Mouse (Mus musculus) ES-E14 (cell line): ENCODE results near the gene Slamf6. TPM values are rescaled to one million over a fixed set of nuclear protein-coding genes. Genes with fewer than 3 reads are reported as not detected.

Source experiments
- DNase-seq: peaks from one replicate; pipeline ENCODE4 v3.0.0-alpha.2; 2013; ENCODE audit warnings: low read depth, low spot score
- H3K27ac ChIP-seq: 2 replicates; pipeline ENCODE4 v1.5.1; 2012; ENCODE audit warnings: low read depth, mild to moderate bottlenecking, low read length, moderate library complexity, mixed read lengths; ENCODE audit not compliant: poor library complexity, insufficient read depth, severe bottlenecking
- H3K36me3 ChIP-seq: 2 replicates; pipeline ENCODE4 v1.6.1; 2012; ENCODE audit warnings: mild to moderate bottlenecking, low read length, moderate library complexity, mixed read lengths; ENCODE audit not compliant: control insufficient read depth, poor library complexity, insufficient read depth, severe bottlenecking
- H3K4me1 ChIP-seq, 2 experiments: fragments of 150-350 bp in 1 of 2; sonication (generic) in 1 of 2; 2 replicates each; pipeline ENCODE4 v1.6.1; 2012; ENCODE audit warnings: low read length in 2 of 2, mild to moderate bottlenecking in 1 of 2, mixed read lengths in 1 of 2; ENCODE audit not compliant: control insufficient read depth in 2 of 2, insufficient read depth in 2 of 2, poor library complexity in 1 of 2
- H3K4me3 ChIP-seq, 2 experiments: fragments of 150-350 bp in 1 of 2; sonication (generic) in 1 of 2; 2 replicates each; pipeline ENCODE4 v1.5.1; 2012; ENCODE audit warnings: low read length in 2 of 2, low read depth in 1 of 2, mild to moderate bottlenecking in 1 of 2, mixed read lengths in 1 of 2; ENCODE audit not compliant: insufficient read depth in 1 of 2, poor library complexity in 1 of 2, severe bottlenecking in 1 of 2
- H3K9ac ChIP-seq: 2 replicates; pipeline ENCODE4 v1.6.1; 2012; ENCODE audit warnings: low read depth, mild to moderate bottlenecking, low read length, mixed read lengths; ENCODE audit not compliant: poor library complexity, insufficient read depth, severe bottlenecking
- H3K9me3 ChIP-seq: fragments of 150-350 bp; sonication (generic); 2 replicates; pipeline ENCODE4 v1.6.1; 2012; ENCODE audit warnings: low read depth, mild to moderate bottlenecking, low read length; ENCODE audit not compliant: control insufficient read depth, insufficient read depth
- CHD2 ChIP-seq: IDR thresholded peaks from 2 replicates; pipeline ENCODE4 v1.6.1; 2014; ENCODE audit warnings: mild to moderate bottlenecking, low read depth, low read length, inconsistent platforms
- HCFC1 ChIP-seq: IDR thresholded peaks from 2 replicates; pipeline ENCODE4 v1.6.1; 2012; ENCODE audit warnings: low read length, inconsistent platforms, borderline replicate concordance; ENCODE audit not compliant: insufficient read depth
- MAFK ChIP-seq: IDR thresholded peaks from 2 replicates; pipeline ENCODE4 v1.6.1; 2014; ENCODE audit warnings: mild to moderate bottlenecking, low read depth, low read length, inconsistent platforms; ENCODE audit not compliant: insufficient read depth
- ZC3H11A ChIP-seq: IDR thresholded peaks from 2 replicates; pipeline ENCODE4 v1.6.1; 2012; ENCODE audit warnings: low read depth, mild to moderate bottlenecking, inconsistent platforms, low read length, borderline replicate concordance
- ZNF384 ChIP-seq: IDR thresholded peaks from 2 replicates; pipeline ENCODE4 v1.6.1; 2012; ENCODE audit warnings: low read depth, low read length, inconsistent platforms
- in situ Hi-C, 2 experiments: fragments of 600-800 bp; cut with MboI; formaldehyde crosslinking; loops; one replicate each; pipeline ENCODE4 v1.15.1; 2025; ENCODE audit warnings: low sequenced_read_pairs in 2 of 2, inconsistent platforms in 1 of 2; ENCODE audit not compliant: unreplicated experiment in 2 of 2
- total RNA-seq: library from RNA; depleted of rRNA; stranded (reverse); fragments of 300-350 nt; gene quantifications from 2 replicates; pipeline ENCODE4 v1.2.3, GENCODE M21; 2012

Gene Slamf6
- total RNA-seq, 1 experiment = 0.31 TPM

DNA sequence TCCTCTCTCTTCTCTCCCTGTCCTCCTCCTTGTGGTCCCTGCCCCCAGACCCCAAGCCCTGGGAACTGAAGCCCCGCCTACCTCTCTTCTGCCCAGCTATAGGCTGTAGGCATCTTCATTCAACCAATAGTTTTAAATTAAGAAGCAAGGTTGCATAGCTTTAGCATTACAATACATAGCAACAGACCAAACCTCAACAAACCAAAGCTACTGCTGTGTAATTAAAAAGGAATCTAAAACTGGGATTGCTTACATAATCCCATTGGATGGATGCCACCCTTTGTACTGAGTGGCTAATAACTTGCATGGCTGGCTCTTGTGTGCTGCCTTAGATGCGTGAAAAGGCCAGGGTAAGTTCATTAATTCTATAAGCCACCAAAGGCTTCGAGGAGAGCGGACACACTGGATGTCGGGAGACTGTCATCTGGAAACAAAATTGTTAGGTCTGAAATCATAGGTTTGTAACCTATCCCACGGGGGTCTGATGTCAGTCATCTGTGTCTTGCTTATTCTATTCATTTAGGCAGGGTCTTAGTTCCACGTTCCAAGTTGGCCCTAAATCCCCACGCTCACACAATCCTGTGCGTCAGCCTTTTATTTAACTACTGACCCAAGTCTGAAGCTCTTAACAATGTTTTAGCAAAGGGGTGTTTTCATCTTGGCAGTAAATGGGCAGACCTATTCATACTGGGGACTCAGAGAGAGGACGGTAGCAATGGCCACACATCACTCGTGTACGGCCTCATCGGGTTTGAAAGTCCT, 62.8 kb downstream of the Slamf6 start:
- DNase-seq = no peak
- Histone ChIP-seq H3K4me3 (no peak overlapping the region), H3K4me1 (0 out of 4 replicates have a peak, but pooled peaks cover 0 to 2% of the 10 kb centered on the region in 2 experiments)

DNA sequence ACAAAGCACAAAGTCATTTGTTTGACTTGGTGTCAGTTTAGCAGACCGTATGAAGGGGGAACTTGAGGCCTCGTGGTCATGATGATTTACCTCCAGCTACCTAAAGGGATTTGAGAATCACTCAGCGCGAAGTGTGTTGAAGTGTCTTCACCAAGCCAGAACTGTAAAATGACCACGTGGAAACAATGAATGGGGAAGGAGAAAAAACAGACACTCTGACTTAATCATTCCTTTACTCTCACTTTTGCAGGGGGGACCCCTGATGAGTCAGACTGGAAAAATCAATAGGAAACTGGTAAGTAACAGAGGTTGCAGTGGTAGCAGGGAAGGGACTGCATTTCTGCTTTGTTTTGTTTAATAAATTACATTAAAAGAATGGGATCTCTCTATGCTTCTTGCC, 64.9 kb downstream of the Slamf6 start:
- DNase-seq = no peak
- TF ChIP-seq HCFC1 (no peak), CHD2 (no peak), ZC3H11A (no peak), MAFK (no peak), ZNF384 (no peak)
- no peaks in the 10 kb centered on the region for H3K36me3 ChIP-seq
- H3K9ac ChIP-seq = no peak overlapping the region
- no peak overlapping the region for H3K27ac ChIP-seq
- 0 out of 4 replicates have a peak, but pooled peaks cover 0 to 2% of the 10 kb centered on the region in 2 experiments for H3K4me1 ChIP-seq
- in situ Hi-C loops = loop anchor here in 1 of 2 experiments (25.0 kb wide), 1 partner anchor 170 kb away; no protein-coding TSS in a partner anchor
- H3K4me3 ChIP-seq = no peak overlapping the region
- H3K9me3 ChIP-seq = no peaks in the 10 kb centered on the region

More for the DNA sequence above, 62.8 kb downstream of the Slamf6 start:
- no peak overlapping the region for H3K27ac ChIP-seq
- no peaks in the 10 kb centered on the region for H3K36me3 ChIP-seq
- H3K9ac ChIP-seq = no peak overlapping the region
- H3K9me3 ChIP-seq = no peaks in the 10 kb centered on the region
- no peak for TF ChIP-seq ZC3H11A
- no peak for TF ChIP-seq MAFK
- TF ChIP-seq CHD2 = no peak
- no peak for TF ChIP-seq HCFC1
- TF ChIP-seq ZNF384 = no peak
- in situ Hi-C loops = loop anchor here in 1 of 2 experiments (25.0 kb wide), 1 partner anchor 168 kb away; no protein-coding TSS in a partner anchor

DNA sequence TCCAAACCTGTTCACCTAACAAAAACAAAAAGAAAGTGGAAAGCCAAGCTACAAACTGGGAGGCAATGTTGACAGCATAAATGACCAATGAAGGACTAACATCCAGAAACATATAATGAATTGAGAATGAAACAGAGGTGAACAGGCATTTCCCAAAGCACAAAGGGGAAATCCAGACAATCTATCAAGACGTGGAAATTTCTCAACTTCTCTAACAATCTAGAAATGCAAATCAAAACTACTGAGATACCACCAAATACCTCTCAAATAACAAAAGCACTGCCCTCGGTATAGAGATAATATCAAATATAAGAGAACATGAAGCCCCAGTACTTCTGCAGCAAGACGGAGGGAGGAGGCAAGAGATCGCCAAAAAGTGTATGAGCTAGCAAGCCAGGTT, 65.4 kb downstream of the Slamf6 start:
- H3K9me3 ChIP-seq = no peaks in the 10 kb centered on the region
- H3K36me3 ChIP-seq = no peaks in the 10 kb centered on the region
- no peak for DNase-seq
- in situ Hi-C loops = loop anchor here in 1 of 2 experiments (25.0 kb wide), 1 partner anchor 170 kb away; no protein-coding TSS in a partner anchor
- no peak overlapping the region for H3K27ac ChIP-seq
- no peak for TF ChIP-seq MAFK
- TF ChIP-seq CHD2 = no peak
- TF ChIP-seq ZC3H11A = no peak
- TF ChIP-seq HCFC1 = no peak
- no peak for TF ChIP-seq ZNF384
- no peak overlapping the region for H3K4me3 ChIP-seq
- 0 out of 4 replicates have a peak, but pooled peaks cover 0 to 2% of the 10 kb centered on the region in 2 experiments for H3K4me1 ChIP-seq
- no peak overlapping the region for H3K9ac ChIP-seq

DNA sequence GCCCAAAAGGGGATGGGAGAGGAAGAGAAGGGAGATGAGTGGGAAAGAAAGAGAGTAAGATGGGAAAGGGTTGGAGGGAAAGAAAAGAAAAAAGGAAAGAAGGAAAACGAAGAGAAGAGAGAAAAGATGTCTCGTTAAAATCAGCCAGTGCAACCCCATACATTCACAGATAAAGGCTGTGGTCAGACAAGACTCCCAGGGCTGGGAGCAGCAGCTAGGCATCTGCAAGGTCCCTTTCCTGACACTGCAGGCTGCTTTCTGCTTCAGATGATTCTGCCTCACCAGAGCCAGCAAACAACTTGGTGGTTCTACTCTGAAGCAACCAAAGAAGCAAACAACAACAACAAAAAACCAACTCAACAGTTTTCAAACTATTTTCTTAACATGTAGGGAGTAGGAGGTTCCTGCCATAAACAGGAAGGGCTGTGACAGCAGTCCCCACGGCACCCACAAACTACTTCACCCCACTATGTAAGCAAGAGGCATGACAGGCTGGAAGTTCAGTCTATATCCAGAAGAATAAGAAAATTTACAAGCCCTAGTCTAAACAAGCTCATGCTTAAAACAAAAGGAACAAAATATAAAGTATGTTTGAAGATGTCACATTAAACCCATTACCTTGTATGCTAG, 66.2 kb downstream of the Slamf6 start:
- no peak for TF ChIP-seq CHD2
- TF ChIP-seq ZNF384 = no peak
- H3K9me3 ChIP-seq = no peaks in the 10 kb centered on the region
- in situ Hi-C loops = loop anchor here in 1 of 2 experiments (25.0 kb wide), 1 partner anchor 171 kb away; no protein-coding TSS in a partner anchor
- no peak overlapping the region for H3K4me3 ChIP-seq
- no peak overlapping the region for H3K27ac ChIP-seq
- H3K9ac ChIP-seq = no peak overlapping the region
- H3K36me3 ChIP-seq = no peaks in the 10 kb centered on the region
- H3K4me1 ChIP-seq = 0 out of 4 replicates have a peak, but pooled peaks cover 0 to 2% of the 10 kb centered on the region in 2 experiments
- DNase-seq = no peak
